Mouse (Mus musculus): Measurements from ENCODE around the gene Nkx2-5.

- no peak for TF ChIP-seq CTCF (IDR thresholded peaks at IDR 0.05; ENCODE audit: extremely low read depth, insufficient read length, insufficient replicate concordance, low read depth, low read length)
- no peak for TF ChIP-seq POLR2A (IDR thresholded peaks at IDR 0.05; ENCODE audit: low read depth, low read length)
Observed at GRCm38 (mm10) chr17:26834302-26834965, 10.4 kb downstream of the Nkx2-5 start.
